Mouse (Mus musculus) lung, postnatal 10 days (tissue): Measurements from ENCODE around the gene Hist1h3c.
"Not testable (repeated sequence)": the region's sequence is repeated elsewhere in the genome, so short reads cannot be mapped to it uniquely, and the experiment has no call there.

Experiments used
- DNase-seq: peaks from one replicate; pipeline ENCODE4 v3.0.0; 2021

The Hist1h3c gene

GRCm38 (mm10) chr13:23702801-23703200 lies 42.6 kb downstream of the Hist1h3c start:
- DNase-seq = not testable (repeated sequence)

GRCm38 (mm10) chr13:23702220-23702619 lies 43.2 kb downstream of the Hist1h3c start:
- DNase-seq = no peak

- DNase-seq = peak; percentile 87
These were observed 44.4 kb downstream of the Hist1h3c start for GRCm38 (mm10) chr13:23700786-23701520.

- no peak for DNase-seq
These were observed 45.6 kb downstream of the Hist1h3c start for GRCm38 (mm10) chr13:23699767-23700166.

GRCm38 (mm10) chr13:23698996-23699395 lies 46.4 kb downstream of the Hist1h3c start:
- no peak for DNase-seq

- DNase-seq = peak; percentile 99
These were observed 47.1 kb downstream of the Hist1h3c start, which contains the start of gene Hist1h4c for GRCm38 (mm10) chr13:23698300-23698693. Gene Hist1h4c, minus strand, starts transcription at chr13:23698454.

- peak; percentile 83 for DNase-seq
These were observed 47.7 kb downstream of the Hist1h3c start for GRCm38 (mm10) chr13:23697491-23698299.

GRCm38 (mm10) chr13:23696061-23696474 lies 49.3 kb downstream of the Hist1h3c start:
- DNase-seq = peak; percentile 49

GRCm38 (mm10) chr13:23695514-23695913 lies 49.9 kb downstream of the Hist1h3c start, which contains the start of gene Hist1h1t:
Gene Hist1h1t, plus strand, starts transcription at chr13:23695814.
- DNase-seq = no peak
